Mouse (Mus musculus) G1E (cell line): Measurements from ENCODE around the gene Pgf. TPM values are rescaled to one million over a fixed set of nuclear protein-coding genes. Genes with fewer than 3 reads are reported as not detected.
"Not testable (repeated sequence)": the region's sequence is repeated elsewhere in the genome, so short reads cannot be mapped to it uniquely, and the experiment has no call there.

Source experiments
- ATAC-seq: 2 replicates; pipeline ENCODE4 v1.8.0; 2016; ENCODE audit warnings: mild to moderate bottlenecking; ENCODE audit not compliant: insufficient number of reproducible peaks, poor library complexity, low FRiP score, severe bottlenecking; ENCODE audit errors: extremely low read depth
- DNase-seq: peaks from one replicate; pipeline ENCODE4 v3.0.0; 2012; ENCODE audit warnings: low spot score
- H3K27me3 ChIP-seq: 2 replicates; pipeline ENCODE4 v1.6.1; 2012; ENCODE audit warnings: mild to moderate bottlenecking, low read length, inconsistent platforms; ENCODE audit not compliant: insufficient read depth
- H3K36me3 ChIP-seq: replicated peaks from 2 replicates; pipeline ENCODE3; 2012; ENCODE audit warnings: mild to moderate bottlenecking, inconsistent platforms
- H3K4me1 ChIP-seq: 2 replicates; pipeline ENCODE4 v1.6.1; 2012; ENCODE audit warnings: low read depth, low read length, inconsistent platforms, mixed read lengths; ENCODE audit not compliant: insufficient read depth
- H3K4me3 ChIP-seq: 2 replicates; pipeline ENCODE4 v1.5.1; 2012; ENCODE audit warnings: low read depth, mild to moderate bottlenecking, inconsistent platforms, low read length, moderate library complexity, mixed read lengths
- H3K9me3 ChIP-seq: replicated peaks from 2 replicates; pipeline ENCODE4 v1.6.1; 2012; ENCODE audit warnings: inconsistent platforms
- CTCF ChIP-seq: IDR thresholded peaks from 2 replicates; pipeline ENCODE4 v1.5.1; 2012; ENCODE audit warnings: low read depth, low read length, inconsistent platforms, mixed read lengths
- GATA1 ChIP-seq: IDR thresholded peaks from 2 replicates; pipeline ENCODE4 v1.6.1; 2012; ENCODE audit warnings: borderline replicate concordance, low read length, inconsistent platforms, mixed read lengths
- GATA2 ChIP-seq: IDR thresholded peaks from 2 replicates; pipeline ENCODE4 v1.6.1; 2012; ENCODE audit warnings: low read depth, low read length, inconsistent platforms, borderline replicate concordance
- POLR2AphosphoS5 ChIP-seq: IDR thresholded peaks from 2 replicates; pipeline ENCODE4 v1.6.1; 2012; ENCODE audit warnings: low read depth, low read length, inconsistent platforms; ENCODE audit not compliant: insufficient replicate concordance
- TAL1 ChIP-seq: conservative IDR thresholded peaks from 2 replicates; pipeline ENCODE4 v1.6.1; 2012; ENCODE audit warnings: low read depth, low read length, inconsistent platforms, mixed read lengths
- polyA plus RNA-seq: library from polyadenylated mRNA; stranded (reverse); fragments of >175 nt; gene quantifications from 2 replicates; pipeline ENCODE4 v1.2.3, GENCODE M21; 2012
- total RNA-seq, 2 experiments: library from RNA; stranded (forward) in 1 of 2; stranded (reverse) in 1 of 2; fragments of 200-1000 nt in 1 of 2; fragments of >200 nt in 1 of 2; fragmentation: Nextera tagmentation in 1 of 2; gene quantifications; 2 replicates each; pipeline ENCODE4 v1.2.3; 2014 to 2017

Gene Pgf
- total and polyA plus RNA-seq, 3 experiments = 2.1 TPM; not detected in 2

- no peak for ATAC-seq
- H3K9me3 ChIP-seq = peaks cover 3% of the 10 kb centered on the region; the same call in 1 of the 2 replicates
Observed at GRCm38 (mm10) chr12:85144821-85145220, 32.8 kb downstream of the Pgf start.

DNA sequence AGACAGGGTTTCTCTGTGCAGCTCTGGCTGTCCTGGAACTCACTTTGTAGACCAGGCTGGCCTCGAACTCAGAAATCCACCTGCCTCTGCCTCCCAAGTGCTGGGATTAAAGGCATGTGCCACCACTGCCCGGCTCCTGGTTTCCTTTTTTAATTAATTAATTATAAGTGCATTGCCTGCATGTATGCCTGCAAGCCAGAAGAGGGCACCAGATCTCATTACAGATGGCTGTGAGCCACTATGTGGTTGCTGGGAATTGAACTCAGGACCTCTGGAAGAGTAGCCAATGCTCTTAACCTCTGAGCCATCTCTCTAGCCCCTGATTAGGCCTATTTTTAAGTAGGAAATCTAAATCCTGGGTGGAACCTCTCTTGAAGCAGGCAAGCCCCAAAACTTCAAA is 33.3 kb downstream of the Pgf start:
- Histone ChIP-seq H3K4me1 (peaks cover 15% of the 10 kb centered on the region), H3K27me3 (peaks cover 57% of the 10 kb centered on the region)
- H3K4me3 ChIP-seq, H3K36me3 ChIP-seq, DNase-seq, H3K9me3 ChIP-seq, ATAC-seq: not testable (repeated sequence)

More at GRCm38 (mm10) chr12:85144821-85145220, 32.8 kb downstream of the Pgf start:
- no peak for DNase-seq
- Histone ChIP-seq H3K36me3 (no peaks in the 10 kb centered on the region), H3K27me3 (peaks cover 59% of the 10 kb centered on the region), H3K4me3 (no peak overlapping the region), H3K4me1 (peaks cover 15% of the 10 kb centered on the region)
- TF ChIP-seq CTCF (no peak), GATA1 (no peak), TAL1 (no peak), POLR2AphosphoS5 (no peak), GATA2 (no peak)

- peak; percentile 61; the same call in 1 of the 2 replicates for ATAC-seq
- Histone ChIP-seq H3K27me3 (peaks cover 54% of the 10 kb centered on the region), H3K4me3 (no peak overlapping the region)
Observed at GRCm38 (mm10) chr12:85142803-85143202, 34.8 kb downstream of the Pgf start.

GRCm38 (mm10) chr12:85141096-85141495 is 36.5 kb downstream of the Pgf start:
- Histone ChIP-seq H3K36me3 (peaks cover 7% of the 10 kb centered on the region), H3K4me1 (peaks cover 12% of the 10 kb centered on the region), H3K9me3 (peaks cover 3% of the 10 kb centered on the region; the same call in 1 of the 2 replicates), H3K27me3 (peaks cover 37% of the 10 kb centered on the region), H3K4me3 (no peak overlapping the region)
- ATAC-seq = no peak
- no peak for TF ChIP-seq TAL1
- no peak for TF ChIP-seq GATA2
- no peak for TF ChIP-seq GATA1
- no peak for TF ChIP-seq POLR2AphosphoS5
- TF ChIP-seq CTCF = no peak
- DNase-seq = no peak

More at GRCm38 (mm10) chr12:85142803-85143202, 34.8 kb downstream of the Pgf start:
- Histone ChIP-seq H3K4me1 (peaks cover 18% of the 10 kb centered on the region), H3K36me3 (no peaks in the 10 kb centered on the region), H3K9me3 (peaks cover 3% of the 10 kb centered on the region; the same call in 1 of the 2 replicates)
- DNase-seq = peak; percentile 81
- TF ChIP-seq POLR2AphosphoS5 (no peak), GATA2 (no peak), GATA1 (no peak), CTCF (peak; percentile 100), TAL1 (no peak)

DNA sequence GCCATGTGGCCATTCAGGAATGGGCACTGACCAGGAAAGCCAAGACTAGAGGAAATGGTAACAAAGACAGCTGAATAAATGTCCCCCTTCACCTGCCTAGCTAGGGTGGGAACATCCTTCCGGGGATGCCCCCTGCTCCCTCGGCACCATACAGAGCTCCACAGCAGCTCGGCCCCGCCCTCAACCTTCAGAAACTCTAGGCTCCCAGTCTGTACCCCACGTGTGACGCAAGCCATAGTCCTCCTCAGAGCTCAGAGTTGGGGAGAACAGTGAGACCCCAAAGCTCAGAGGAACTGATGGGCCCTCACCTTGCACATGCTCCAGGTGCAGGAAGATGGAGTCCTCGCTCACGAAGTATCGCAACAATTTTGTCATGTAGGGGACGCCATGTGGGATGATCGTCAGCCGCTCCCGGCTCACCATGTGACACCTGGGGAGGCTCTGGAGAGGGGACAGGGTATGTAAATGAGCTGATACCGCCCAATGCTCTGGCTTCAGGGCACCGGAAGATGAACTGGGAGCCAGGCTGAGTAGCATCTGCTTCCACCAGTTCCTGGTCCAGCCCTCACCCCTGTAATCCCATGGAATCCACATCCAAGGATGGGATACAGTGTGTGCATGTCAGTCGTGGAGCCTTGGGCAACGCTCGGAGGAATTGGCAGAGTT is 37.4 kb downstream of the Pgf start:
- H3K9me3 ChIP-seq = peaks cover 3% of the 10 kb centered on the region; the same call in 1 of the 2 replicates
- no peak for ATAC-seq
- peaks cover 32% of the 10 kb centered on the region for H3K27me3 ChIP-seq
- H3K4me1 ChIP-seq = peaks cover 14% of the 10 kb centered on the region
- peaks cover 16% of the 10 kb centered on the region for H3K36me3 ChIP-seq
- TF ChIP-seq GATA1 = no peak
- TF ChIP-seq TAL1 = no peak
- TF ChIP-seq CTCF = no peak
- TF ChIP-seq GATA2 = no peak
- TF ChIP-seq POLR2AphosphoS5 = no peak
- no peak overlapping the region for H3K4me3 ChIP-seq
- DNase-seq = no peak

- DNase-seq (no peak), ATAC-seq (no peak)
- Histone ChIP-seq H3K27me3 (peaks cover 23% of the 10 kb centered on the region), H3K4me3 (no peak overlapping the region), H3K4me1 (peaks cover 32% of the 10 kb centered on the region), H3K9me3 (no peaks in the 10 kb centered on the region), H3K36me3 (peaks cover 49% of the 10 kb centered on the region)
- no peak for TF ChIP-seq POLR2AphosphoS5
- no peak for TF ChIP-seq GATA1
- TF ChIP-seq CTCF = no peak
- TF ChIP-seq TAL1 = no peak
- no peak for TF ChIP-seq GATA2
Observed at GRCm38 (mm10) chr12:85136627-85137026, 41.0 kb downstream of the Pgf start.
